Mouse (Mus musculus) lung, postnatal 0 days (tissue): ENCODE measurements around the gene Dbf4. TPM values are rescaled to one million over a fixed set of nuclear protein-coding genes. Genes with fewer than 3 reads are reported as not detected.
A peak's percentile ranks its signal among the peaks of the same experiment; 100 is the strongest.

Source experiments
- ATAC-seq: fragments of 200-750 bp; cut with Nextera tagmentation; 2 replicates; pipeline ENCODE4 v1.8.0; 2017; ENCODE audit warnings: moderate library complexity
- DNase-seq: peaks from one replicate; pipeline ENCODE4 v3.0.0-alpha.2; 2016; ENCODE audit warnings: low spot score
- H3K27ac ChIP-seq: fragments of 300-500 bp; sonication (generic); 2 replicates; pipeline ENCODE4 v1.5.1; 2014; ENCODE audit warnings: antibody characterized with exemption, mild to moderate bottlenecking, low read length, mixed read lengths
- H3K27me3 ChIP-seq: fragments of 300-500 bp; sonication (generic); replicated peaks from 2 replicates; pipeline ENCODE4 v1.6.1; 2014; ENCODE audit warnings: low read length, mixed read lengths; ENCODE audit not compliant: insufficient read depth
- H3K36me3 ChIP-seq: fragments of 300-500 bp; sonication (generic); 2 replicates; pipeline ENCODE4 v1.6.1; 2014; ENCODE audit warnings: low read length, mixed read lengths; ENCODE audit not compliant: insufficient read depth
- H3K4me1 ChIP-seq: fragments of 300-500 bp; sonication (generic); 2 replicates; pipeline ENCODE4 v1.6.1; 2014; ENCODE audit warnings: antibody characterized with exemption, low read depth, low read length, mixed read lengths; ENCODE audit not compliant: insufficient read depth
- H3K4me2 ChIP-seq: fragments of 300-500 bp; sonication (generic); replicated peaks from 2 replicates; pipeline ENCODE4 v1.6.1; 2014; ENCODE audit warnings: low read depth, mild to moderate bottlenecking, low read length, moderate library complexity, mixed read lengths
- H3K4me3 ChIP-seq: fragments of 300-500 bp; sonication (generic); 2 replicates; pipeline ENCODE4 v1.5.1; 2014; ENCODE audit warnings: low read depth, low read length
- H3K9ac ChIP-seq: fragments of 300-500 bp; sonication (generic); replicated peaks from 2 replicates; pipeline ENCODE4 v1.6.1; 2014; ENCODE audit warnings: low read depth, mild to moderate bottlenecking
- H3K9me3 ChIP-seq: fragments of 300-500 bp; sonication (generic); 2 replicates; pipeline ENCODE4 v1.6.1; 2016; ENCODE audit warnings: low read length, mixed read lengths
- CTCF ChIP-seq: IDR thresholded peaks from 2 replicates; pipeline ENCODE4 v1.5.1; 2016; ENCODE audit warnings: antibody characterized with exemption, mild to moderate bottlenecking
- EP300 ChIP-seq: IDR thresholded peaks from 2 replicates; pipeline ENCODE4 v1.6.1; 2016; ENCODE audit warnings: antibody characterized with exemption, mild to moderate bottlenecking, control low read depth
- WGBS: fragments of 180-500 bp; shearing (Covaris S2); extraction: QIAGEN DNeasy Blood & Tissue Kit; methylation state at CpG from one replicate; pipeline ENCODE4 v1.1.7; 2014; 5-methylcytosine and 5-hydroxymethylcytosine counted together
- polyA plus RNA-seq: library from polyadenylated mRNA; unstranded; fragments of >200 nt; fragmentation: Nextera tagmentation; extraction: Ambion mirVana; gene quantifications from 2 replicates; pipeline ENCODE4 v1.2.1, GENCODE M21; 2015

Gene Dbf4
- polyA plus RNA-seq, 1 experiment from 2014 or later = 10.8 TPM

GRCm38 (mm10) chr5:8424116-8424515, 1.6 kb upstream of the Dbf4 start:
- DNase-seq = no peak
- no peak overlapping the region for H3K4me3 ChIP-seq
- no peak for ATAC-seq
- no peak for TF ChIP-seq EP300
- no peak for TF ChIP-seq CTCF
- H3K27ac ChIP-seq = no peak overlapping the region
- H3K27me3 ChIP-seq = no peaks in the 10 kb centered on the region
- H3K9me3 ChIP-seq = no peaks in the 10 kb centered on the region
- H3K36me3 ChIP-seq = no peaks in the 10 kb centered on the region; the same call in 1 of the 2 replicates
- peak overlapping the region; percentile 94; the same call in 1 of the 2 replicates for H3K4me2 ChIP-seq
- 37% methylated on average over 7 of the region's 7 CpGs for WGBS
- H3K4me1 ChIP-seq = peaks cover 3% of the 10 kb centered on the region; the same call in 1 of the 2 replicates
- H3K9ac ChIP-seq = no peak overlapping the region

- TF ChIP-seq CTCF (peak; percentile 44), EP300 (no peak)
- H3K27ac ChIP-seq = peak overlapping the region; percentile 76
- H3K4me2 ChIP-seq = peak overlapping the region; percentile 94
- H3K4me3 ChIP-seq = peak overlapping the region; percentile 88
- H3K9me3 ChIP-seq = no peaks in the 10 kb centered on the region
- DNase-seq = peak; percentile 44
- H3K9ac ChIP-seq = peak overlapping the region; percentile 75
- peaks cover 3% of the 10 kb centered on the region; the same call in 1 of the 2 replicates for H3K4me1 ChIP-seq
- ATAC-seq = no peak
- H3K27me3 ChIP-seq = no peaks in the 10 kb centered on the region
- WGBS = under 1% methylated on average over 40 of the region's 40 CpGs
- no peaks in the 10 kb centered on the region; the same call in 1 of the 2 replicates for H3K36me3 ChIP-seq
Observed at GRCm38 (mm10) chr5:8422932-8423928, 714 bp upstream of the Dbf4 start.

GRCm38 (mm10) chr5:8421424-8421823, 1.1 kb downstream of the Dbf4 start:
- 6% methylated on average over 3 of the region's 3 CpGs for WGBS
- H3K27me3 ChIP-seq = no peaks in the 10 kb centered on the region
- H3K9ac ChIP-seq = peak overlapping the region; percentile 81
- peak overlapping the region; percentile 94 for H3K4me2 ChIP-seq
- H3K36me3 ChIP-seq = no peaks in the 10 kb centered on the region; the same call in 1 of the 2 replicates
- H3K27ac ChIP-seq = no peak overlapping the region
- TF ChIP-seq CTCF = no peak
- no peak for TF ChIP-seq EP300
- no peak for ATAC-seq
- DNase-seq = peak; percentile 26
- peak overlapping the region; percentile 88 for H3K4me3 ChIP-seq
- no peaks in the 10 kb centered on the region for H3K9me3 ChIP-seq
- peaks cover 3% of the 10 kb centered on the region; the same call in 1 of the 2 replicates for H3K4me1 ChIP-seq

- Histone ChIP-seq H3K9me3 (no peaks in the 10 kb centered on the region), H3K27me3 (no peaks in the 10 kb centered on the region), H3K27ac (peak overlapping the region; percentile 57; the same call in 1 of the 2 replicates), H3K4me1 (peaks cover 3% of the 10 kb centered on the region; the same call in 1 of the 2 replicates), H3K4me2 (no peak overlapping the region), H3K36me3 (no peaks in the 10 kb centered on the region; the same call in 1 of the 2 replicates), H3K9ac (no peak overlapping the region), H3K4me3 (no peak overlapping the region)
- 45% methylated on average over 1 of the region's 1 CpGs for WGBS
- TF ChIP-seq EP300 = no peak
- TF ChIP-seq CTCF = no peak
- ATAC-seq = 0 out of 2 replicates have a peak, but pooled peaks have one; percentile 0
- peak; percentile 9 for DNase-seq
Observed at GRCm38 (mm10) chr5:8417443-8417842, 5.1 kb downstream of the Dbf4 start.

GRCm38 (mm10) chr5:8416683-8417413, 5.7 kb downstream of the Dbf4 start:
- Histone ChIP-seq H3K9me3 (no peaks in the 10 kb centered on the region), H3K4me1 (peaks cover 3% of the 10 kb centered on the region; the same call in 1 of the 2 replicates), H3K36me3 (no peaks in the 10 kb centered on the region; the same call in 1 of the 2 replicates), H3K27me3 (no peaks in the 10 kb centered on the region), H3K4me2 (no peak overlapping the region), H3K4me3 (no peak overlapping the region), H3K27ac (peak overlapping the region; percentile 57), H3K9ac (no peak overlapping the region)
- ATAC-seq (peak; percentile 81), DNase-seq (peak; percentile 50)
- 77% methylated on average over 3 of the region's 3 CpGs for WGBS
- TF ChIP-seq EP300 = peak; percentile 53
- TF ChIP-seq CTCF = no peak
